Mouse (Mus musculus): ENCODE results near the gene Gm40193.
A peak's percentile ranks its signal among the peaks of the same experiment; 100 is the strongest.
"Not testable (repeated sequence)": the region's sequence is repeated elsewhere in the genome, so short reads cannot be mapped to it uniquely, and the experiment has no call there.

The Gm40193 gene

GRCm38 (mm10) chr11:70532839-70533238 lies at the start of gene Gm40193:
Gene Gm40193, minus strand, starts transcription at chr11:70532939.
- no peak for DNase-seq (ENCODE audit: low read depth, low spot score)

GRCm38 (mm10) chr11:70582196-70582595 lies 49.5 kb upstream of the Gm40193 start:
- DNase-seq (ENCODE audit: low read depth, low spot score), result no peak

- DNase-seq (ENCODE audit: low read depth, low spot score), result no peak
These were observed 48.2 kb upstream of the Gm40193 start for GRCm38 (mm10) chr11:70580921-70581320.

GRCm38 (mm10) chr11:70580358-70580720 lies 47.6 kb upstream of the Gm40193 start:
- no peak for DNase-seq (ENCODE audit: low read depth, low spot score)

GRCm38 (mm10) chr11:70579710-70580357 lies 47.1 kb upstream of the Gm40193 start:
- DNase-seq (ENCODE audit: low read depth, low spot score), result no peak

GRCm38 (mm10) chr11:70578962-70579361 lies 46.2 kb upstream of the Gm40193 start:
- DNase-seq (ENCODE audit: low read depth, low spot score), result no peak

- DNase-seq (ENCODE audit: low read depth, low spot score), result no peak
These were observed 44.5 kb upstream of the Gm40193 start for GRCm38 (mm10) chr11:70577201-70577600.

- DNase-seq (ENCODE audit: low read depth, low spot score), result no peak
These were observed 41.1 kb upstream of the Gm40193 start for GRCm38 (mm10) chr11:70573872-70574271.

- DNase-seq (ENCODE audit: low read depth, low spot score), result no peak
These were observed 39.7 kb upstream of the Gm40193 start for GRCm38 (mm10) chr11:70572348-70572902.

GRCm38 (mm10) chr11:70571641-70572040 lies 38.9 kb upstream of the Gm40193 start:
- no peak for DNase-seq (ENCODE audit: low read depth, low spot score)

GRCm38 (mm10) chr11:70570614-70571013 lies 37.9 kb upstream of the Gm40193 start:
- not testable (repeated sequence) for DNase-seq (ENCODE audit: low read depth, low spot score)

- no peak for DNase-seq (ENCODE audit: low read depth, low spot score)
These were observed 33.8 kb upstream of the Gm40193 start for GRCm38 (mm10) chr11:70566586-70566985.

GRCm38 (mm10) chr11:70564276-70564873 lies 31.6 kb upstream of the Gm40193 start:
- no peak for DNase-seq (ENCODE audit: low read depth, low spot score)

- peak; percentile 36 for DNase-seq (ENCODE audit: low read depth, low spot score)
These were observed 30.9 kb upstream of the Gm40193 start for GRCm38 (mm10) chr11:70563470-70564275.

- DNase-seq (ENCODE audit: low read depth, low spot score), result peak; percentile 10
These were observed 30.3 kb upstream of the Gm40193 start for GRCm38 (mm10) chr11:70562995-70563469.

GRCm38 (mm10) chr11:70562287-70562994 lies 29.7 kb upstream of the Gm40193 start, which contains the start of gene Mink1:
Gene Mink1, plus strand, starts transcription at chr11:70562881.
- peak; percentile 93 for DNase-seq (ENCODE audit: low read depth, low spot score)

- no peak for DNase-seq (ENCODE audit: low read depth, low spot score)
These were observed 29.2 kb upstream of the Gm40193 start for GRCm38 (mm10) chr11:70561937-70562286.

- DNase-seq (ENCODE audit: low read depth, low spot score), result peak; percentile 61
These were observed 24.8 kb upstream of the Gm40193 start for GRCm38 (mm10) chr11:70557545-70557944.

GRCm38 (mm10) chr11:70553940-70554339 lies 21.2 kb upstream of the Gm40193 start:
- no peak for DNase-seq (ENCODE audit: low read depth, low spot score)

GRCm38 (mm10) chr11:70551526-70551925 lies 18.8 kb upstream of the Gm40193 start:
- DNase-seq (ENCODE audit: low read depth, low spot score), result no peak

- no peak for DNase-seq (ENCODE audit: low read depth, low spot score)
These were observed 11.8 kb upstream of the Gm40193 start for GRCm38 (mm10) chr11:70544496-70544895.

GRCm38 (mm10) chr11:70541415-70541814 lies 8.7 kb upstream of the Gm40193 start:
- DNase-seq (ENCODE audit: low read depth, low spot score), result no peak
